Mouse (Mus musculus) hematopoietic multipotent progenitor cell, adult 10-12 weeks (in vitro differentiated cells): ENCODE results near the gene Tspan31. TPM values are rescaled to one million over a fixed set of nuclear protein-coding genes. Genes with fewer than 3 reads are reported as not detected.

Experiments used
- polyA plus RNA-seq: library from polyadenylated mRNA; stranded (reverse); fragments of >175 nt; gene quantifications from 2 replicates; pipeline ENCODE4 v1.2.3, GENCODE M21; 2012; ENCODE audit warnings: low replicate concordance

The Tspan31 gene
- polyA plus RNA-seq = 28.3 and 29.1 TPM in 2 replicates

DNA sequence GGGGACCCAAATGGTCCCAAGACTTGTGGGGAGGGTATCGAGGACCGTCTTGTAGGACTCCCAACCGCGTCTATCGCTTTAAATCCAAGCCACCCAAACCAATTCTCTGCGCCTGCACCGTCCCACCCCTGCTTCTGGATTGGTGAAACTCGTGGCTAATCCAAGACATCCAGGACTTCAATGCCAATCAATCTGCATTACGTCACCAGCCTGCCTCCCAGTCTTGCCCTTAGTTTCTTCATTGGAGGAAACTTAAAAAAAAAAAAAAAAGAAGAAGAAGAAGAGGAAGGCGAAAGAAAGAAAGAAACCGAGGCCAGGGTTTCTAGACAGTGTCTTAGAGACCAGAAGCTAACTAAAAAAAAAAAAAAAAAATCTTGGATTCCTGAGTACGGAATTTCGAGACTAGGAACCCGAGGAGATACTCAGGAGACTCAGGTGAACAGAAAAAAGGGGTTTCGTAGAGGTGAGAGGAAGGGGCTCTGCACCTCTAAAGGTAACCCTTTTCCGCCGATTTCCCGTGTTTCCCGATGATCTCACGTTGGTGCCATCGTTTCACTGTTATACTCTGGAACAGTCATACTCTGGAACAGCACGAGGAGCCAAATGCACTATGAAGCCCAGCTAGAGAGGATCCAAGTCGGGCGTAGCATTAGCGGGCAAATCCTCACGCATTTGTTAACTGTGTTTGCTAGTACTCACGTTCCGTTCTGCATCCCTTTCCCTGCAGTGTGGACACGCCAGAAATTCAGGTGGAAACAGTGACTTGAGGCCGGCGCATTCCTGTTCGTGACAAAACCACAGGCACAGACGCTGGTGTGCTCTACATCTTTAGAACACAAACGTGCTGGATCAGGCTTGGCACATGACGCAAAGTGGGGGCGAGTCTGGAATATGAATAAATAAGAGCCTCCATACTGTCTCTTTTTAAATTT, at the start of gene Tspan31:
Tspan31 (minus strand) TSS at position 75 of the 932 bp plus-strand sequence.

DNA sequence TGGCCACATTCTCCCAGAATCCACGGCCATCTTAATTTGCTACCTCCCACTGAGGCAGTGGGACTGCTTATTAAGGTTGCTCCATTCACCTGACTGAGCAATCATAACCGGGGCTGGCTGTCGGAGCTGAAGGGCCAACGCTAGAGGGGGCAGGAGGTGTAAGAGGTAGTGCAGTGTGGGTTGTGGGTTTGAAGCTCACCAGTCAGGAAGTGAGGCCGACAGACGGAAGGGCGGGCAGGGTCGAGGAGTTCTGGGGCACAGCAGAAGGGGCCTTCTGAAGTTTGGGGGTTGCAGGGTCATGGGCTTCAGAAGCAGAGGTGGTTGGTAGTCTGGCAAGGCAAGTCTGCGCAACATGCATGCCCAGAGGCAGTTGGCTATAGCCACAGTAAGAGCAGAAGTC, 5.0 kb upstream of the Tspan31 start, which contains the start of gene Agap2:
Agap2 (plus strand) TSS at position 205 of the 400 bp plus-strand sequence.

DNA sequence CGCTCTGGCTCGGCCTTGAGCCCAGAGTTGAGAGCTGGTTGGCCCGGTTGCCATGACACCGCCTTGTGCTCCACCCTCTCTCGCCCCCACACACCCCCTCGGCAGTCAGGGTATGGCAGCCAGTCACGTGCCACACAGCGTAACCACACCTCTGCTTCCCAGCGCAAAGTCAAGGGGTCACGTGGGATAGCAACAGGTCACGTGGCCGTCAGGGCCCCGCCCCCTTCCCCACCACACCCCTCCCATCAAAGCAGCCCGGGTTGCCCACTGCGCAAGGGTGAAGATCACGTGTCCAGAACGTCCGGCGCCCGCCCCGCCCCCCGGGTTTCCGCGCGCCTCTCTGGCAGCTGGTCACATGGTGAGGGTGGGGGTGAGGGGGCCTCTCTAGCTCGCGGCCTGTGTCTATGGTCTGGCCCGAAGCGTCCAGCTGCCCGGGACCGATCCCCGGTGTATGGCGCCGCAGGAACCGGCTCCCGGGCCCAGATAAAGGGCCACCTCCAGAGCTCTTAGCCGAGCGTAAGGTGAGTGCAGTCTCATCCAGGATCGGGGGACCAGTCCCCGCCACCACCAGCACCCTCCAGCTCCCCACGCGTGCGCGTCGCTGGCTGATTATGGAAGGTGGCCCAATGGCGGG, 6.7 kb downstream of the Tspan31 start, which contains the start of gene Cdk4:
Cdk4 (plus strand) TSS at position 296 of the 634 bp plus-strand sequence.

DNA sequence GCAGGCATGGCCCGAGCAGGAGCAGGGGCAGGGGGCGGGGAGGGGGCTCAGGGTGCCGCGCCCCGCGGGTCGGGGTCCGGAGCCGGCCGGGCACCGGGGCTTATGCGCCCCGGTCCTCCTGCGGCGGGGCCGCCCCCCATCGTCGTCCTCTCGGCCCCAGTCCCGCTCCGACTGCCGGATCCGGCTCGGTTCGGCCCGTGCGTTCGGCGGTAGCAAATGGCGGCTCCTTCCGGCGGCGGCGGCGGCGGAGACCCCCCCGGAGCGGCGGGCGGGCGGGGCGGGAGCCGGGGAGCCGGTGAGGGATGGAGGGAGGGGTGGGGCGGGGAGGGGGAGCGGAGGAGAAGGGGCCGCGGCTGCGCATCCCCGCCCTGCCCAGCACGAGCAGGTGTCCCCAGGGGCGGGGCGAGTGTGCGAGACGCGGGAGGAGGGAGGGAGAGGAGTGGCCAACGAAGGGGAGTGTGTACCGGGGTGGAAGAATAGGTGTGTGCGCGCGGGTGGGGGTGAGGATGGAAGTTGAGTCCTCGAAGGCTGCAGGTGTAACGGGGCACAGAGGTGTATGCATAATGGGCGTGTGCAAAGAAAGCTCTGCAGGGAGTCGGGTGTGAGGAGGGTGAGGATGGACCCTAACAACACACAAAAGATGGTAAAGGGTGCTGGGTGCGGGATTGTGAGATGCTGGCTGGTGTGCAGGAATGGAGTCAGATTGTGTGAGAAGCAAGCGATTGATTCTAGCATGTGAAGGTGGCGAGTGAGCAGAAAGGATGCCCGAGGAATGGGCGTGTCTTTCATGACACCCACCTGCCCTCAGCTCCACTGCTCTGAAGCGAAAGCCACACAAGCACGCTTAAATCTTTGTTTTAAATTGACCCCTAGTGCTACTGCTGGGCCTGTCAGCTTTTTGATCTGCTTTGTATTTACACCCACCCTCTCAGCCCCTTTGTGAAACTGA, 9.8 kb downstream of the Tspan31 start, which contains the start of gene March9:
March9 (minus strand) TSS at position 217 of the 949 bp plus-strand sequence.

DNA sequence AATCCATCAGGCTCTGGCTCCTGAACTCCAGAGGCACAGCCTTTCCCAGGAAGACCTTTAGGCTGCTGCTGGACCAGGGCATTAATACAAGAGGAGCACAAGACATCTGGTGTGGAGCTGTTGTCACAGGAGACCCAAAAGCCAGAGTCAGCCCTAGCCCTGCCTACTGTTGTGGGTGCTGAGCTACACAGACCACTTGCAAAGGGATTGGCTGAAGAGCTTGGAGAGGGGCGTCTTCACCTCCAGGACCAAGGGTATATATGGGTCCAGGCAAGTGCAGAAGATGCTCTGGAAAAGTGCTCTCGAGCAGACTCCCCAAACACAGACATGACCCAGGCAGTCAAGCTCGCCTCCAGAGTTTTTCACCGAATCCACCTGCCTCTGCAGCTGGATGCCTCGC, 22.1 kb downstream of the Tspan31 start, which contains the start of gene Cyp27b1:
Cyp27b1 (plus strand) TSS at position 297 of the 400 bp plus-strand sequence.

DNA sequence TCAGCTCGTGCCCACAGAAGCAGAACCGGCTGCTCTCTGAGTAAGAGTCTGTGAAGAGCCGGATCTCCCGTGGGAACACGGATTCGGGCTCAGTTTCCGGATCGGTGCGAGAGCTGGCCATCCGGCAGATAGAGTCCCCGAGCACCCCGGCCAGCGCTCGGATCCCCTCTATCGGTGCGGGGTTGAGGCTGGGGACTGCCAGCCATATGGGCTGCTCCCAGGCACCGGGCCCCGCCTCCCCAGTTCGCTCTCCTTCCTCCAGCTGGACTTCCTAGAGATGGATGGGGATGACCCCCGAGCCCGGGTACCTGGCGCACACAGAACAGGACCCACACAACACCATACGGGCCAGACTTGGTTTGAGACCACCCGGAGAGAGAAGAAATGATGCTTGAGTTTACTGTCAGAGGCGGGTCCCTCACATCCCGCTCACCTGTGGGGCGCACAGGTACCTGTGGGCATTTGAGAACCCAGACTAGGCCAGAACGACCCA, 28.7 kb downstream of the Tspan31 start, which contains the start of the genes Mettl1 and Eef1akmt3:
Mettl1 (plus strand) TSS at position 141 of the 493 bp plus-strand sequence.
Eef1akmt3 (minus strand) TSS at position 240 of the 493 bp plus-strand sequence.

DNA sequence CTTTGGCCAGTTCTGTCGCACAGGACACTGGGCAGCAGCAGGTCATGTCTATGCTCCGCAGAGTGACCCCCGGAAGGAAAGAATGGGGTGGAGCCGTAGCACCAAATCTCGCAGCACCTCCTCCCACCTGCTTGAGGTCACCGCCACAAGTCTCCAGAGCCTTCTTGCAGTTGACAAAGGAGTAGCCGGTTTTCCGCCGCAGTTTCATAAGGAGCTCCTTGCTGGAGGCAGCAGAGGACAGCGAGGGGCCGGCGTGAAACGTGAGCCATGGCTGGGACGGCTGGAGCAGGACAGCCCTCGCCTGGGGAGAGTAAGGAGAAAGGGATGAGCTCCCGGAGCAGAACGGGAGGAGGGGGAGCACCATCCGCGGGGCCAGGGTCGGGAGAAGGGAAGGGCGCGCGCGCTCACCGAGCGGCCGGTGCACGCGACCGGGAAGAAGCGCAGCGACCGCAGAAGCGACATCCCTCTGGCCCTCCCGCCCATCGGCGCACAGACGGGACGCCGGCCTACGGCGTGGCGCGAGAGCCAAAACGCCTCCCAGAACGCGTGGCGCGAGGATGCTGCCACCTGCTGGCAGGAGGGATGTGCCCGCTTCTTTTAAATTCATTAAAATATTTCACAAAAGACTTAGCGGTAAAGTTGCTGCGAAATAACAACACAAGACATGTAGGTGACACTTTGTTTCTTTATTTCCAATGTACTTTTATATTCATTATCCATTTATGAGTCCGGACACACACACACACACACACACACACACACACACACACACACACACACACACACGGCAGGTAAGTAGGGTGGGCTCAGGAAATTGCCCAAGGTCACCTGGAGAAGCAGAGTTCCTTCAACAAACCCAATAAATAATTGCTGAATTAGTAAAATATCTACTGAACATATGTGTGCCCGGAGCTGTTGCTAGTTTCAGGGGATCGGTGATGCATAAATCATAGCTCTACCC, 39.4 kb downstream of the Tspan31 start, which contains the start of gene Tsfm:
Tsfm (minus strand) TSS at position 505 of the 961 bp plus-strand sequence.

Other genes starting within 250 kb of the Tspan31 start
- 4.0 and 13.1 TPM in 2 replicates for gene Atp23, start 168.9 kb downstream of the Tspan31 start, polyA plus RNA-seq
- 143 and 171 TPM in 2 replicates for gene Ctdsp2, start 91.5 kb downstream of the Tspan31 start, polyA plus RNA-seq
- 0.20 and 0.27 TPM in 2 replicates for gene Avil, start 69.6 kb downstream of the Tspan31 start, polyA plus RNA-seq
- gene Tsfm, start 39.4 kb downstream of the Tspan31 start, polyA plus RNA-seq = 22.5 and 29.7 TPM in 2 replicates
- gene Mettl1, start 28.9 kb downstream of the Tspan31 start, polyA plus RNA-seq = 8.2 and 18.0 TPM in 2 replicates
- gene Eef1akmt3, start 28.8 kb downstream of the Tspan31 start, polyA plus RNA-seq = 0.30 and 0.39 TPM in 2 replicates
- 0.08 TPM in 1 of 2 replicates, not detected in the other for gene Cyp27b1, start 22.0 kb downstream of the Tspan31 start, polyA plus RNA-seq
- gene March9, start 10.1 kb downstream of the Tspan31 start, polyA plus RNA-seq = 5.6 and 13.1 TPM in 2 replicates
- gene Cdk4, start 6.7 kb downstream of the Tspan31 start, polyA plus RNA-seq = 378 and 643 TPM in 2 replicates
- gene Agap2, start 5.0 kb upstream of the Tspan31 start, polyA plus RNA-seq = 89.4 and 209 TPM in 2 replicates
- 207 and 236 TPM in 2 replicates for gene Os9, start 50.9 kb upstream of the Tspan31 start, polyA plus RNA-seq
- gene B4galnt1, start 95.0 kb upstream of the Tspan31 start, polyA plus RNA-seq = 492 and 503 TPM in 2 replicates
- 0.30 and 0.75 TPM in 2 replicates for gene Slc26a10, start 110.4 kb upstream of the Tspan31 start, polyA plus RNA-seq
- gene Arhgef25, start 119.8 kb upstream of the Tspan31 start, polyA plus RNA-seq = 2.0 and 2.8 TPM in 2 replicates
- 78.7 and 214 TPM in 2 replicates for gene Dtx3, start 125.5 kb upstream of the Tspan31 start, polyA plus RNA-seq
- 38.8 and 44.6 TPM in 2 replicates for gene Pip4k2c, start 141.3 kb upstream of the Tspan31 start, polyA plus RNA-seq
- gene Kif5a, start 193.1 kb upstream of the Tspan31 start, polyA plus RNA-seq = 0.61 and 0.80 TPM in 2 replicates
- 113 TPM in 2 replicates for gene Dctn2, start 196.1 kb upstream of the Tspan31 start, polyA plus RNA-seq
- 232 and 753 TPM in 2 replicates for gene Mbd6, start 218.8 kb upstream of the Tspan31 start, polyA plus RNA-seq
- 10.4 and 46.9 TPM in 2 replicates for gene Mars, start 241.5 kb upstream of the Tspan31 start, polyA plus RNA-seq